Mouse (Mus musculus) hindbrain, embryonic 11.5 days (tissue): ENCODE data around the gene Urm1. TPM values are rescaled to one million over a fixed set of nuclear protein-coding genes. Genes with fewer than 3 reads are reported as not detected.

Experiments used
- ATAC-seq: fragments of 200-750 bp; cut with Nextera tagmentation; 2 replicates; pipeline ENCODE4 v1.8.0; 2017; ENCODE audit warnings: mild to moderate bottlenecking, moderate TSS enrichment, moderate library complexity; ENCODE audit not compliant: low FRiP score
- DNase-seq: peaks from one replicate; pipeline ENCODE4 v3.0.0-alpha.2; 2015; ENCODE audit warnings: low spot score
- H3K27ac ChIP-seq: fragments of 300-500 bp; sonication (generic); 2 replicates; pipeline ENCODE4 v1.5.1; 2014; ENCODE audit warnings: mild to moderate bottlenecking, low read depth, low read length
- H3K27me3 ChIP-seq: fragments of 300-500 bp; sonication (generic); 2 replicates; pipeline ENCODE4 v1.6.1; 2014; ENCODE audit warnings: mild to moderate bottlenecking, low read length, moderate library complexity, mixed read lengths; ENCODE audit not compliant: control insufficient read depth, insufficient read depth
- H3K36me3 ChIP-seq: fragments of 300-500 bp; sonication (generic); 2 replicates; pipeline ENCODE4 v1.6.1; 2014; ENCODE audit warnings: mild to moderate bottlenecking, low read length, moderate library complexity, mixed read lengths; ENCODE audit not compliant: control insufficient read depth, insufficient read depth
- H3K4me1 ChIP-seq: fragments of 300-500 bp; sonication (generic); replicated peaks from 2 replicates; pipeline ENCODE4 v1.6.1; 2014; ENCODE audit warnings: low read length, mixed read lengths; ENCODE audit not compliant: control insufficient read depth, insufficient read depth
- H3K4me2 ChIP-seq: fragments of 300-500 bp; sonication (generic); replicated peaks from 2 replicates; pipeline ENCODE4 v1.6.1; 2014; ENCODE audit warnings: mild to moderate bottlenecking, low read depth, low read length
- H3K4me3 ChIP-seq: fragments of 300-500 bp; sonication (generic); 2 replicates; pipeline ENCODE4 v1.5.1; 2014; ENCODE audit warnings: low read depth, low read length
- H3K9ac ChIP-seq: fragments of 300-500 bp; sonication (generic); 2 replicates; pipeline ENCODE4 v1.6.1; 2014; ENCODE audit warnings: low read depth, low read length
- H3K9me3 ChIP-seq: fragments of 300-500 bp; sonication (generic); 2 replicates; pipeline ENCODE4 v1.6.1; 2016; ENCODE audit warnings: low read length; ENCODE audit not compliant: control insufficient read depth
- WGBS: fragments of 180-500 bp; shearing (Covaris S2); extraction: QIAGEN DNeasy Blood & Tissue Kit; methylation state at CpG from one replicate; pipeline ENCODE4 v1.1.7; 2014; 5-methylcytosine and 5-hydroxymethylcytosine counted together
- polyA plus RNA-seq: library from polyadenylated mRNA; unstranded; fragments of >200 nt; fragmentation: Nextera tagmentation; extraction: Ambion mirVana; gene quantifications from 2 replicates; pipeline ENCODE4 v1.2.1, GENCODE M21; 2014

Gene Urm1
- polyA plus RNA-seq, 1 experiment from 2014 or later, result 17.4 TPM

DNA sequence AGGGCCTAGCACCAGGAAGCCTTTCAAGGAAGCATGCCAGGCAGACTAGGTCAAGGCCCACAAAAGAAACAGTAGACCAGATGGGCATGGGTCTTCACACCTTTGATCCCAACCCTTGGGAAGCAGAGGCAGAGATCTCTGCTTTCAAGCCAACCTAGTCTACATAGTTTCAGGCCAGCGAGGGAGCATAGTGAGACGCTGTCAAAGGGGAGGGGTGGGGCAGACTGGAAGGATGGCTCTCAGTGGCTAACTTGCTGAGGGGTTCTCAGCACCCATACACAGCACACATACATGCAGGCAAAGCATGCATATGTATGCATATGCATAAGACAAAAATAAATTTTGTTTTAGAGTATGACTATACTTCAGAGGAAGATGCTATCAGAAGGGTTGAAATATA is 512 bp upstream of the Urm1 start:
- ATAC-seq, result no peak

DNA sequence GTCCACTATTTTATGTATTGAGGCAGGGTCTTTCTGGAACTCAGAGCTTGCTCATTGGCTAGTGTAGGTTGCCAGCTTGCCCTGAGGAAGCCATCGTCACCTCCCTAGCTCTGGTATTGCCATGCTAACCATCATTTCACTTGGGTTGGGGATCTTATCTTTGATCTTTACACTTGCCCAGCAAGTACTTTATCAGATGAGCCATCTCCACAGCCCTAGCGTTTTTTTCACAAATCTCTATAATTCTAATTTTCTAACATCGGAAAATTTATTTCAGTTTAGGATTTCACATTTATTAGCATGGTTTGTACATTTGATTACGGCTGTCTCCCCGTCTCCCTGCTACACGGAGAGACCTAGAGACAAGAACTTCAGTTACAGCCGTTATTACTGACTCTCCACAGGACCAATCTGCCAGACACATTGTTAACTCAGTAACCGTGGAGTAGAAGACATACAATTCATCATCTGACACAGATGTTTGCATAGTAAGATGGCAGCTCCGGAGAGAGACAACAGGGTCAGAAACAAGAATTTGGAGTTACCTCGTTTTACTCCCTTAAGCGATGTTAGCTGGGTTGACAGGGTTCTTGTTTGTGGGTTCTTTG is 6.5 kb downstream of the Urm1 start:
- Histone ChIP-seq H3K9me3 (no peaks in the 10 kb centered on the region), H3K27ac (peak overlapping the region; percentile 97), H3K27me3 (no peaks in the 10 kb centered on the region), H3K4me3 (peak overlapping the region; percentile 96), H3K9ac (peak overlapping the region; percentile 81), H3K4me2 (peak overlapping the region; percentile 62), H3K4me1 (peaks cover 6% of the 10 kb centered on the region), H3K36me3 (no peaks in the 10 kb centered on the region)
- DNase-seq (peak; percentile 10), ATAC-seq (peak; percentile 44)
- WGBS, result 13% methylated on average over 11 of the region's 11 CpGs

More for the DNA sequence above, 512 bp upstream of the Urm1 start:
- H3K4me2 ChIP-seq, result 0 out of 2 replicates have a peak overlapping the region, but pooled peaks have one; percentile 52
- H3K9ac ChIP-seq, result peak overlapping the region; percentile 60
- no peak overlapping the region for H3K4me3 ChIP-seq
- peaks cover 2% of the 10 kb centered on the region; the same call in 1 of the 2 replicates for H3K36me3 ChIP-seq
- DNase-seq, result peak; percentile 31
- peaks cover 14% of the 10 kb centered on the region; the same call in 1 of the 2 replicates for H3K4me1 ChIP-seq
- H3K27me3 ChIP-seq, result no peaks in the 10 kb centered on the region
- 6% methylated on average over 2 of the region's 2 CpGs for whole genome bisulfite sequencing
- no peaks in the 10 kb centered on the region for H3K9me3 ChIP-seq
- peak overlapping the region; percentile 98 for H3K27ac ChIP-seq

DNA sequence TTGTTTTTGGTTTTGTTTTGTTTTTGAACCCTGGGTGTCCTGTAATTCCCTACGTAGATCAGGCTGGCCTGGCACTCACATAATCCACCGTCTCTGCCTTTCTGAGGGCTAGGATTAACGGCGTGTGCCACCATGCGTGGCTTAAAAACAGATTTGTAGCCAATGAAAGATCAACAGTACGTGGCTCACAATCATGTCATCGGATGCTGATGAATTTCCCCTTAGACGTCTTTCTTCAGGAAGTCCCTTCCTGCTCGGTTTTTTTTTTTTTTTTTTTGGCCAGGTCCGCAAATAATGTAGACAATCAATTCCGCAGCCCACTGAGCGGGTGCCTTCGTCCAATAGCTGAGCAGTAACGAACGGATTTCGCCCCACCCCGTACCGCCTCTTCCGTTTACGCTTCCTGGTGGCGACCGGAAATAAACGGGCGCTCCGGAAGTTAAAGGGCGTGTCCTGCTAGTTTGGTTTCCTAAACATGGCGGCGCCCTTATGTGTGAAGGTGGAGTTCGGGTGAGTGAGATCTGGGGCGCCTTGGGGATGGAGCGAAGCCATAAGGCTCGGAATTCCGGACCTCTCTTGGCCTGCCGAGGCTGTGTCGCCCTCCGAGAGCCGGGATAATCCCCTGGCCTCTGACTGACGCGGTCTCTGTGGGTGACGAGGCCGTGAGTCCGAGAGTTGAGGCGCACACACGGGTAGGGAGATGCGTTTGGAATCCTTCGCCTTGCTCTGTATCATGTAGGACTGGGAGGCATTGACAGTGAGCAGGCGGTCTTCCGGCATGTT is 7.2 kb downstream of the Urm1 start:
- Histone ChIP-seq H3K4me3 (peak overlapping the region; percentile 96), H3K9ac (peak overlapping the region; percentile 81), H3K4me2 (peak overlapping the region; percentile 79), H3K9me3 (no peaks in the 10 kb centered on the region), H3K27me3 (no peaks in the 10 kb centered on the region), H3K27ac (peak overlapping the region; percentile 97), H3K36me3 (no peaks in the 10 kb centered on the region), H3K4me1 (peaks cover 6% of the 10 kb centered on the region)
- DNase-seq (peak; percentile 98), ATAC-seq (peak; percentile 95)
- under 1% methylated on average over 48 of the region's 48 CpGs for WGBS

DNA sequence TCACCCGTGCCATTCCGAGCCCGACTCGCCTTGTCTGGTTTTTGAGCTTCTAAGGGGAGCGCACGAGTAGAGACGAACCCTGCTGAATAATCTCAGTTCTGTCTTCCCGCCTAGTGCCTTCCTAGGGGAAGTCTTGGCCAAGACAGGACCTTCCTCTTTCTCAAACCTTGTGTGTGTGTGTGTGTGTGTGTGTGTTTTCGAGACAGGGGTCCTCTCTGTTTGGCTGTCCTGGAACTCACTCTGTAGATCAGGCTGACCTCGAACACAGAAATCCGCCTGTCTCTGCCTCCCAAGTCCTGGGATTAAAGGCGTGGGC is 7.8 kb downstream of the Urm1 start:
- ATAC-seq (0 out of 2 replicates have a peak, but pooled peaks have one; percentile 12), DNase-seq (no peak)
- H3K27ac ChIP-seq, result peak overlapping the region; percentile 65; the same call in 1 of the 2 replicates
- H3K9ac ChIP-seq, result peak overlapping the region; percentile 77
- H3K4me3 ChIP-seq, result peak overlapping the region; percentile 96
- peaks cover 6% of the 10 kb centered on the region for H3K4me1 ChIP-seq
- H3K36me3 ChIP-seq, result no peaks in the 10 kb centered on the region
- WGBS, result 3% methylated on average over 12 of the region's 12 CpGs
- H3K9me3 ChIP-seq, result no peaks in the 10 kb centered on the region
- peak overlapping the region; percentile 79 for H3K4me2 ChIP-seq
- H3K27me3 ChIP-seq, result no peaks in the 10 kb centered on the region

DNA sequence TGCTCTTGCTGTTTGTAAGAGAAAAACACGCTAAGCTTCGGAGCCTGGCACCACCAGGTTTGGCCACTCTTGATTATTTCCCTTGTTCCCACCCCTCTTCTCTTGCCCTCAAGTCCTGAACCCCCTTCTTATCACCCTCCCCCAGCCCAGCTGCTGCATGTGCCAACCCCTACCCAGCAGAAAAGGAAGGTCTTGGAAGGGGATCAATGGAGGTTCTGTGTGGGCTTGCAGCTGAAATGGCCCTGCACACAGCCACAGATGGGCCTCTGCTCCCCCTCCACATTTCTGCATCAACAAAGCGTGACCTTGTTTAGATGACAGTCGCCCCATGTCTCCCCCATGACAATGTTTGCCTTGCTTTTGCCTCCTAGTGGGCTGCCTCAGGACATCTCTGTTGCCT is 11.2 kb downstream of the Urm1 start:
- Histone ChIP-seq H3K27me3 (no peaks in the 10 kb centered on the region), H3K4me1 (peaks cover 7% of the 10 kb centered on the region), H3K9me3 (no peaks in the 10 kb centered on the region), H3K27ac (no peak overlapping the region), H3K9ac (no peak overlapping the region), H3K4me2 (no peak overlapping the region), H3K4me3 (no peak overlapping the region), H3K36me3 (no peaks in the 10 kb centered on the region)
- ATAC-seq (no peak), DNase-seq (no peak)
- WGBS, result 96% methylated on average over 4 of the region's 4 CpGs

DNA sequence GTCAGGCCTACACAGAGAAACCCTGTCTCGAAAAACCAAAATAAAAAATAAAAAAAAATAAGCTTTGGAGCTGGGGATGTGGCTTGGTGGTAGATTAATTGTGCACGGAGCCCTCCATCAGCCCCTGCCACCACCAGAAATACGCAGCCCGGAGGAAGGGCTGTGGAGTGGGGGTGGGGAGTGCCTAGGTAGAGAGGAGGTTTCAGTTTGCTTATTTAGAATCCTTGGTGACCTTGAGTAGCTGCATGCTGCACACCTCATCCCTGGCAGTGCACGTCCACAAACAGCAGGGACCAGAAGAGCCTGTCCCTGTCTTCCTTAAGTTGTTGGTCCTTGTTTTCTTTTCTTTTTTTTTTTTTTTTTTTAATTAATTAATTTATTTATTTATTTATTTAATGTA is 13.9 kb downstream of the Urm1 start:
- Histone ChIP-seq H3K4me1 (peaks cover 8% of the 10 kb centered on the region), H3K9ac (no peak overlapping the region), H3K4me2 (no peak overlapping the region), H3K27ac (no peak overlapping the region), H3K9me3 (no peaks in the 10 kb centered on the region), H3K27me3 (no peaks in the 10 kb centered on the region), H3K36me3 (no peaks in the 10 kb centered on the region), H3K4me3 (no peak overlapping the region)
- 94% methylated on average over 5 of the region's 5 CpGs for whole genome bisulfite sequencing
- DNase-seq (no peak), ATAC-seq (no peak)

DNA sequence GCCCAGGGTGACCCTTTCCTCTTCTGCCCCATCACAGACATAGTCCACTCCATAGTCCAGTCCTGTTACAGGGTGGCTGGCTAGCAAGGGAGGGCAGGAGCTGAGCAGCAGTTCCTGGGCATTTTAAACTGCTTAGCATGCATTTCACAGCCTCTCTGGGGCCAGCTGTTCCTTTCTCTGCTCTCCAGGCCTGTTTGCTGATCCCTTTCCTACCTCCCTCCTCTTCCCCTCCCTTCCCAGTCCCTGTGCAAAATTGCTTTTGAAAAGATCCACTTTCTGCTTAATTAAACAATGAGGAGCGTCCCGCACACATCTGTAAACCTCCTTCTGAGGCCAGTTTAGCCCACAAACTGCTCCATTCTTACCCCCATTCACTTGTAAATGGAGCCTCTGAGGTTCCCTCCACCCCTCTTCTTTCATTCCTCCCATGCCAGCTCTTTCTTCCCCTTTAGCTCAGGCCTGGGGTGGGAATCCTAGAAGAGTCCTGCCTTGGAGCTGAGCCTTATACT is 15.6 kb downstream of the Urm1 start:
- H3K27ac ChIP-seq, result peak overlapping the region; percentile 91
- no peaks in the 10 kb centered on the region for H3K36me3 ChIP-seq
- H3K27me3 ChIP-seq, result no peaks in the 10 kb centered on the region
- ATAC-seq, result peak; percentile 55
- peak overlapping the region; percentile 4; the same call in 1 of the 2 replicates for H3K4me2 ChIP-seq
- peaks cover 16% of the 10 kb centered on the region for H3K4me1 ChIP-seq
- H3K9ac ChIP-seq, result peak overlapping the region; percentile 34; the same call in 1 of the 2 replicates
- 18% methylated on average over 2 of the region's 2 CpGs for WGBS
- DNase-seq, result peak; percentile 66
- no peaks in the 10 kb centered on the region for H3K9me3 ChIP-seq
- H3K4me3 ChIP-seq, result no peak overlapping the region

DNA sequence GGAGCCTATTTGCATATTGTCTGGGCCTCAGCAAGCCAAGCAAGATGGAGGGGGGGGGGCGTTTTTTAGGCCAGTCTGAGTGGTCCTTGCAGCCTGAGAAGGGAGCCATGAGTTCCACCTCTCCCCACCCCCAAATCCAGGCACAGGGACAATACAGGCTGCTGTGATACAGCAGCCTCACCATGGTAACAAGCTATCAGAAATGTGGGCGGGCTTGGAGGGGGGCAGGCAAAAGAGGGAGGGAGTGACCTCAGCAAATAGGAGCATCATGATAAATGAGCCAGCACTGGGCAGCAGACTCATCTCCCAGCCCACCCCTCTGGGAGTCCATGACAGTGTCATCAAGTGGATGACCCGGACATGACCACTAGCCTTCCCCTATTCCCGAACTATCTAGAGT is 19.6 kb downstream of the Urm1 start:
- DNase-seq (peak; percentile 87), ATAC-seq (peak; percentile 80)
- Histone ChIP-seq H3K27ac (peak overlapping the region; percentile 96), H3K9ac (no peak overlapping the region), H3K9me3 (no peaks in the 10 kb centered on the region), H3K4me2 (no peak overlapping the region), H3K4me1 (peaks cover 36% of the 10 kb centered on the region), H3K27me3 (no peaks in the 10 kb centered on the region), H3K4me3 (no peak overlapping the region), H3K36me3 (no peaks in the 10 kb centered on the region)
- WGBS, result 22% methylated on average over 4 of the region's 4 CpGs
